Mouse (Mus musculus): ENCODE measurements around the gene Creld2.

DNA sequence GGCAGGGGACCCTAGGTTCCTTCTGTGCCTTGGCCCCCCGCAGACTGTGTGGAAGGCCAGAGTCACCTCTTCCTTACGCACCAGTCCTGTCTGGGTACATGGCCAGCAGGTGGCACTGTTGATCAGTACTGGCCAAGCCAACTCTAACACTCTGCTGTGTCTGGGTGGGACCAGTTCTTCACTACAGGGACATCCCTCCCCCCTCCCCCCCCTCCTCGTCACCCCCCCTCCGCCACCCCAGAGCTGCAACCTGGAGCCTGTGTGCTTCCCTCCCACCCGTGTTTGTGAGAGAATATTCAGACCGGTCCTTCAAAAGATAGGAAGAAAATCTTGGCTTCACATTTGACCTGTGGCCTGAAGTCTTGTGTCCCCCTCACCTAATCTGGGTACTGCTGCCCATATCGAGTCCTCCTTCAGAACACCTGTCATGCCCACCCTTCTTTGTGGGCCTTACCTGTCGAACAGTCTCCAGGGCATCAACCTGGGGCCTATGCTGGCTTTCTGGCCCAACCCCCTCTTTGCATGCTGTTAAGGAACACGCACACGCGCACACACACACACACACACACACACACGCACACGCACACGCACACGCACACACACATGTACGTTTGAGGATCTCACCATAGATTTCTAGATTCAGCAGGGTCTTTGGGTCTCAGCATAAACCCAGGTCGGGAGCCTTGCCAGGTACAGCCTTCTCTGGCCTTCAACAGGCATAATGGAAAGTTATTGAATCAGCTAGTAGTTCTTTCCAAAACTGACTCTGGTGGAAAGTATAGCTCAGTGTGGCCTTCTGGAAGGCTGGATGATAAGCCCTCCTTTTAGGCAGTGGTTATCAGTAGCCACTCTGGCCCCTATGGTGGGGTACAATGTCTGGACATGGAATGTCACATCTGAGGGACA, 9.6 kb downstream of the Creld2 start:
- TF ChIP-seq TAL1 (IDR thresholded peaks at IDR 0.05; ENCODE audit: low read length) (no peak), GATA1 (IDR thresholded peaks at IDR 0.05; ENCODE audit: low read length) (no peak)

Data from erythroblast, embryonic 14.5 days (primary cell).